Mouse (Mus musculus): Measurements from ENCODE around the gene Ap1m2.

DNA sequence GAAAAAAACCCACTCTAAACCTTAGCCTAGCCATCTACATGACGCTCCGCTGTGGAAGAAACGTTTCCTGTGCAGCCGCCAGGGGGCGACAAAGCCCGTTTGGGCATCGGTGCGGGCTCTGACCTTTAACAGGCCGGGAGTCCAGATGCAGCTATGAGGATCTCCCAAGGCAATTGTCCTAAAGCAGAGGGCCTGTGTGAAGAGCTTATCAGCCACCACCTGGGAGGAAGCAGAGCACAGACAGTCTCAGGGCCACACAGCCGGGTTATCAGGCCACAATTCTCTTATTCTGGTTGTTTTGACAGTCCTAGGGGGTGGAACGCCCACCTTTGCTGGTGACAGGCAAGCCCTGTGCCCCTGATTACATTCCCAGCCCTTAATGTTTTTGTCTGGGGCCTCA lies 1.3 kb upstream of the Ap1m2 start:
- TF ChIP-seq CTCF (IDR thresholded peaks at IDR 0.05; ENCODE audit: borderline replicate concordance, insufficient read depth, low read length) (peak; percentile 81), POLR2A (IDR thresholded peaks at IDR 0.05; ENCODE audit: low read depth, low read length) (no peak)
